Mouse (Mus musculus) spleen, postnatal 10 days (tissue): ENCODE data around the gene Mms19.

Experiments used
- DNase-seq, 2 experiments: peaks; one replicate each; pipeline ENCODE4 v3.0.0; 2021 to 2022; ENCODE audit warnings: low spot score in 2 of 2

Gene Mms19

GRCm38 (mm10) chr19:41998770-41999548 lies 18.0 kb upstream of the Mms19 start:
- DNase-seq = no peak

DNA sequence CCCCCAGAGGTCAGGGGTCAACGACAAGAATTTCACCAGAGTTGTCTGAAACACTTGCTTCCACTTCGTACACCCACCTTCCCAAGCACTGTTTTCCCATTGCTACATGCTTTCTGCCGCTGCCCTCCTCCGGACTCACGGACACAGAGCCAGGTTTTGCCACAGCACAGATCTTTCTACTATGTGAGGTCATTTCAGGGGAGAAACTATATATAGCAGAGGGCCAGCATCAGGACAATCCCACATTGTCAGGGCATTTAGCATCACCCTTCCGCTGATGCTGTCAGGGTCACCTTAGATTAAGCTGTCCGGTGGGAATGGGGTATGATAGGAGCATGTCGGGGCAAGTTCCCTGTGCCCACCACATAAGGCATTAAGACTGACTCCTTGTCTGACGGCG lies 16.1 kb upstream of the Mms19 start:
- DNase-seq = no peak

GRCm38 (mm10) chr19:41995483-41995882 lies 14.5 kb upstream of the Mms19 start:
- no peak for DNase-seq

- no peak for DNase-seq
Measured at GRCm38 (mm10) chr19:41994023-41994422, 13.1 kb upstream of the Mms19 start.

- DNase-seq = peak in 1 of 2 experiments; percentile 32
Measured at GRCm38 (mm10) chr19:41993484-41993883, 12.5 kb upstream of the Mms19 start.

- no peak for DNase-seq
Measured at GRCm38 (mm10) chr19:41992971-41993370, 12.0 kb upstream of the Mms19 start.

DNA sequence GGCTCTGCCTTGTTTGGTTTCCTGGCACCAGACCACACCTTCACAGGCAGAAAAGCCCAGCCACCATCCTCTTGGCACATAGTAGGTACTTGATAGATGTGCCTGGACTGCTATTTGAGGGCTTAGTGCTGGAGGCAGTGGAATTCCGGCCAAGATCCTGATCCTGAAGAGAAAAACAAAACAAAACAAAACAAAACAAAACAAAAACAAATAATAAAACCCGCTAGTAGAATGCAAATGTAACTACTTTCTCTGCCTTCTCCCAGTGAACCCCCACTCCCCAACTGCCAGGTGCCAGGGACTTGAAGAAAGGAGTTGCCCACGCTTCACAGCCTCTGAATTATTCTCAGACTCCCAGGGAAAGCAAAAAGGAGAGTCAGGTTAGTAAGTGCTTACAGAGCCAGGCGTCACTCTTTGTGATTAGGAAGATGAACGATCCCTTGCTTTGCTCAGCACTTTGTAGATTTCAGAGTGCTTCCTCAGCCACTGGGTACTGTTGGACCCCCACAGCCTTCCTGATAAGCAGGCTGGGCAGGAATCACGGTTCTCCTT lies 11.0 kb upstream of the Mms19 start:
- DNase-seq = no peak

DNA sequence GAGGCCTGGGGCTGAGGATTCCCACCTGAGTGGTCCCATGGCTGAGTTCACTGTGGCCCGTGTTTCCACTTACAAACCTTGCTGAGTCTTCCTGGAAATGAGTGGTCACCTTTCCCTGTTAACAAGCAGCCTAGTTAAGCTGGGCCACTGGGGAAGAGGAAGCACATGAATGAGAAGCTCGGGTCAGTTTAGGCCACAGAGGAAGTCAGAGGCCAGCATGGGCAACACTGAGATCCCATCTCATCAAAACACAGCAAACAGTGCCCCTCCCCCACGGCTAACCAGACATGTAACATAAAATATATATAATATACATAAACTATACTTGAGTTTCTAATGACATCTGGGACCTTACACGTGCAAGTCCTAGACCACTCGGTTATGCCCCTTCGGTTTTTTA lies 8.9 kb upstream of the Mms19 start:
- DNase-seq = no peak

- no peak for DNase-seq
Measured at GRCm38 (mm10) chr19:41987206-41987605, 6.2 kb upstream of the Mms19 start.

- no peak for DNase-seq
Measured at GRCm38 (mm10) chr19:41985994-41986393, 5.0 kb upstream of the Mms19 start.

GRCm38 (mm10) chr19:41982791-41983150 lies 1.8 kb upstream of the Mms19 start:
- DNase-seq = no peak

DNA sequence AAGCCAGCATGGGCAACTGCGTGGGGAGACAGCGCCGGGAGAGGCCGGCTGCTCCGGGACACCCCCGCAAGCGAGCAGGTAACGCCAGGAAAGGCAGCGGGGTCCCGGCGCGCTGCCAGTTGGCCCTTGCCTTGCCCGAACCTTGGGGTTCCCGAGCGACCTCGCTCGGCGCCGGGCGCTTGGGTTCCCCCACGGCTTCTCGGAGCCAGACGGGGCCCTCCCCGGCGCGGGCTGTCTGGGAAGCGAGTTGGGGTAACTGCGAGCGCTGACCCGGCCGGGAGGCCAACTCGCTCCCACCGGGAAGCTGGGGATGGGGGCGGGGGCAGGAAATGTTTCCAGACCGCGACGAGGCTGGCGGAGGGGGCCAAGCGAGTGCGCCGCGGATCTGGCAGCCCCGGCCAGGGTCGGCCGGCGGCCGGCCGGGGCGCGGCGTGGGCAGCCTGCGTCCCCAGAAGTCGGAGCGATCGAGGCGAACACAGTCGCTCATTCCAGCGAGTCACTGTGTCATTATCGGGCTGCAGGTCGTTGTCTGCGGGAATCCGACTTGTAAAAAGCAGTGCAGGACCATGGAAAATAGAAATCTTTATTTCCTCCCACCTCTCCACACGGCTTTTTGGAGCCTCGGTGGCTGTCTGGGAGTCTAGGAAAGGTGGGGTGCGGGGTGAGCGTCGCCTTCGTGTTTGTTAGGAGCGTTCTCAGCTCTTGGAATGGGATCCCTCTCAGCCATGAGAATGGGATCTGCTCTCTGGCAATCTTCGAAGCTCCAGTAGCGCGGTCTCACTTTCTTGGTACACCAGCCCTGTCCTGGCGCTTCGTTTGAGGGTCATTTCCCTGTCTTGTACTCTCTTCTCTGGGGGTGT lies 1.2 kb upstream of the Mms19 start:
- peak; percentile 55 to 57 for DNase-seq

DNA sequence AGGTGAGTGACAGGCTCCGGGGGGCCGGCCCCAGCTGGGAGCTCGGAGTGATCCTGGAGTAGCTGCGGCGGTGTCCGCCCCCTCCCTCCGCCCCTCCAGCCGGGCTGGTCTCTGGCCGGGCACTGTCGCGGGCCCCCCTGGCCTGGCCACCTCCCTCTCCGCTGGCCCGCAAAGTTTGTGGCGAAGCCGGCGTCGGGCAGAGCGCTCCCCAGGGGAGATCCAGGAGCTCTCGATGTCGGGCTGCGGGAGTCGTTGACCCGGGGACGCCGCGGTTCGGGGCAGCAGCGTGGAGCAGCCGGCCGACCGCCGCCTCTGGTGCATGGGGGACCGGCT lies 604 bp upstream of the Mms19 start, which contains the start of gene Ubtd1:
TSS of gene Ubtd1 (plus strand) at position 169 of the 333 bp plus-strand sequence.
- no peak for DNase-seq

DNA sequence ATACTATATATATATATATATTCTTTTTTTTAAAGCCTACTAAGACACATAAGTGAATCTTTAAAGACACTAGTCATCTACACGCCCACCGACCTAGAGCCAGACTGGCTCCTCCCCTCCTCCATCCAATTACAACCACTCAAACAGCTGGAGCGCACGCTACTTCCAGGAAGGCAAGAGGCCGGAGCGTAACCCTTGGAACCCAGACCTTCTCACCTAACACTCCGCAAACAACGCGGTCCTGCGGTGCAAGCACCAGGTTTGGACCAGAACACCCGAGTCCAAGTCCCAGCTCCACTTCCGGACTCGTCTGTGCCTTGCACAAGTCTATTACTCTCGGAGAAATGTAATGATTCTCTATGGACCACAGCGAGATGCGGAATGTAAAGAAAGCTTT lies 537 bp downstream of the Mms19 start:
- DNase-seq = no peak

DNA sequence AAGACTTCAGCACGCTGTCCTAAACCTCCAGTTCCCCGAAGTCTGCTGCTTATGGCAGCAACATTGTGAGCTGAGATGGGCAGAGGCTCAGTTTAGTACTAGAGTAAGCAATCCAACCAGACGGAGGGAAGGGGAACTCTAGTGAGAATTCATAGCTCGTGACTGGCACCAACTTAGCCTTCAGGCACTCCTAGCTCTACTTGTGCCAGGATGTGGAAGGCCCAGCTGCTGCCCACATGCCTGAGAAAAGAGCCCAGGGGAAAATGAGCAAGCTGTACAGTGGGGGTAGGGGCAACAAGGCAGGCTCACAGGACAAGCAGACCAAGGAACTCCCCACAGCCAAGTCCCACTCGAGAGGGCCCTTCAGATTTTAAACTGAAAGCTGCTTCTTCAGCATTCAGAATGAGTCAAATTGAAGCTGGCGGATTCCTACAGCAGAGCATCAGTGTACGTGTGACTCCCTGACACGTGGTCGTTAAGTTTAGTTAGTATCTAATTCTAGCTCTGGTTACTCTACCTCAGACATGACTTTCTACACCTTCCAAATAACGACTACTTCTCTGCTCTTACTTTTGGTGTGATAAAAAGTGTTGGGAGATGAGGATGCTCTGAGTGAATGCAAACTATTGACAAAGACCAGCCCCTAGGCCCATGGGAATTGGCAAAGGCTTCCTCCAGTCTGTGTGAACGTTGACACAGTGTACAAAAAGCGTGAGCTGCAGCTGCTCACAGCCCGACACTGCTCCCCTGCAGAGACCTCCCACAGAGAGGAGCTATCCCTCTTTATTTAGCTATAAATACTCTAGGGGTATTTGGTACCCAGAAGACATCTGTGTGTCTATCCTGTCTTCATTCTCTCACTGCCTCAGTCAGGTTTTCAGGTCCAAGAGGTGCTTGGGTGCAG lies 6.8 kb downstream of the Mms19 start:
- DNase-seq = no peak

DNA sequence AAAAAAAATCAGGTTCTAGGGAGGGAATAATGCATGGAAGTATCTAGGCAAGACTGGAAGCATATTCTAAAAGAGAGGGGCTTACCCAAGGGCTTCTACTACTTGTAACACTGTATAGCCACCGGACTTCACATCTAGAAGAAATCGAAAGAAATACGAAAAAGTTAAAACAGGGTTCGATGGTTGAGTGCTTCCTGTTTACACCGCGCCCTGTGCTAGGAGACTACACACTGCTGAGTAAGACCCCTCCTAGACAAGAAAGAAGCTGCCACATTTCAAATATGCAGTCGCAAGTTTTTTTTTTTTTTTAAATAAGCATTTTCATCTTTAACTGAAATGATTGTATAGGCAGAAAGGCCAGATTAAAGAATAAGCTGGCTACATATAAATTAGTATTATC lies 11.3 kb downstream of the Mms19 start:
- DNase-seq = no peak

GRCm38 (mm10) chr19:41953574-41953973 lies 27.4 kb downstream of the Mms19 start:
- no peak for DNase-seq

GRCm38 (mm10) chr19:41952287-41952686 lies 28.7 kb downstream of the Mms19 start:
- no peak for DNase-seq

GRCm38 (mm10) chr19:41943841-41944240 lies 37.1 kb downstream of the Mms19 start:
- no peak for DNase-seq

DNA sequence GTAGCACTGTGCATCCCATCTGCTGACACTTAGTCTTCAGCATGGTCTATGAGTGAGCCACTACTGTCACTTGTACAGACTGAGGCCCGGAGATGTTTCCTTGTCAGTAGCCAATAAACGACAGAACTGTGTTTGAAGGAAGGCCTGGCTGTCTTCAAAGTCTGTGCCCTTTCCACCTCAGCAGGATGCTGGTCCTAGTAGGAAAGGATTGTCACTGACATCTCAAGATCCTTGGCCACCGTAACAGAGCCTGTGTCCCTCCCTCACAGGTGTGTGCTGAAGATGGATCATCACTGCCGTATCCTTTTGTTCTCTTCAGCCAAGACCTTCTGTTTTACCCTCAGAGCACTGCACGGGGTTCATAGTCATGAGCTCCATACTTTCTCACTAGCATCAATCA lies 42.4 kb downstream of the Mms19 start:
- DNase-seq = no peak

GRCm38 (mm10) chr19:41935921-41936320 lies 45.0 kb downstream of the Mms19 start:
- DNase-seq = no peak

- DNase-seq = no peak
Measured at GRCm38 (mm10) chr19:41934124-41934523, 46.8 kb downstream of the Mms19 start.
